ENCODE assay signal across 8 mouse cellular contexts in genomic region chr2:18041199-18041885, GRCm38 (mm10). TPM values are rescaled to one million over a fixed set of nuclear protein-coding genes. Genes with fewer than 3 reads are reported as not detected.
DNase-seq lines count a peak whose midpoint lies in the region; ATAC-seq and TF ChIP-seq lines count a peak whose summit lies in the region.

No protein-coding gene starts in this region.

- TF ChIP-seq POLR2A in lung, adult 2 months (IDR thresholded peaks at IDR 0.05; ENCODE audit: borderline replicate concordance, extremely low read depth, low read depth, low read length), result no peak

- no peak overlapping the region for H3K9ac ChIP-seq in lung, postnatal 0 days (replicated peaks; ENCODE audit: low read depth)
- H3K9ac ChIP-seq in forebrain, embryonic 13.5 days, result peak overlapping the region; percentile 88
- H3K9ac ChIP-seq in neural tube, embryonic 12.5 days, result peak overlapping the region; percentile 68

- no peaks in the 10 kb centered on the region for H3K9me3 ChIP-seq in lung, postnatal 0 days (ENCODE audit: low read length)
- no peaks in the 10 kb centered on the region for H3K9me3 ChIP-seq in forebrain, embryonic 13.5 days (replicated peaks)
- no peaks in the 10 kb centered on the region for H3K9me3 ChIP-seq in neural tube, embryonic 12.5 days

- DNase-seq in lung, postnatal 0 days (ENCODE audit: low spot score), result no peak
- DNase-seq in lung, adult 2 months, result no peak
- peak; percentile 58 for DNase-seq in kidney, postnatal 14 days
- no peak for DNase-seq in thymus, postnatal 25 days
- no peak for DNase-seq in adrenal gland, postnatal 4 days (ENCODE audit: low spot score in 2 of 2)
- DNase-seq in left cerebral cortex, adult 11 months (ENCODE audit: low spot score), result no peak

- 47% methylated on average over 14 of the region's 14 CpGs for whole genome bisulfite sequencing in lung, postnatal 0 days
- WGBS in lung, adult 2 months, result 86% methylated on average over 14 of the region's 14 CpGs
- WGBS in forebrain, embryonic 13.5 days, result 1% methylated on average over 14 of the region's 14 CpGs
- WGBS in neural tube, embryonic 12.5 days, result 2% methylated on average over 14 of the region's 14 CpGs

- peak; percentile 50 for ATAC-seq in lung, postnatal 0 days
- ATAC-seq in forebrain, embryonic 13.5 days, result peak; percentile 85
- ATAC-seq in neural tube, embryonic 12.5 days (ENCODE audit: low FRiP score, low read depth), result peak; percentile 51

- TF ChIP-seq CTCF in lung, postnatal 0 days (IDR thresholded peaks at IDR 0.05), result no peak
- no peak for TF ChIP-seq CTCF in lung, adult 2 months (IDR thresholded peaks at IDR 0.05; ENCODE audit: insufficient read depth, low read length)

- no peaks in the 10 kb centered on the region for H3K36me3 ChIP-seq in lung, postnatal 0 days (ENCODE audit: insufficient read depth, low read length)
- H3K36me3 ChIP-seq in forebrain, embryonic 13.5 days (ENCODE audit: poor library complexity, severe bottlenecking), result no peaks in the 10 kb centered on the region
- no peaks in the 10 kb centered on the region for H3K36me3 ChIP-seq in neural tube, embryonic 12.5 days

- no peak for TF ChIP-seq EP300 in lung, postnatal 0 days (IDR thresholded peaks at IDR 0.05)

- no peak overlapping the region for H3K4me3 ChIP-seq in lung, postnatal 0 days (ENCODE audit: low read depth, low read length)
- H3K4me3 ChIP-seq in lung, adult 2 months (replicated peaks; ENCODE audit: extremely low read depth, low read depth, low read length), result no peak overlapping the region
- H3K4me3 ChIP-seq in forebrain, embryonic 13.5 days, result peak overlapping the region; percentile 95
- H3K4me3 ChIP-seq in neural tube, embryonic 12.5 days, result peak overlapping the region; percentile 22

- H3K4me2 ChIP-seq in lung, postnatal 0 days (replicated peaks; ENCODE audit: low read depth, low read length), result no peak overlapping the region; the same call in 1 of the 2 replicates
- peak overlapping the region; percentile 87 for H3K4me2 ChIP-seq in forebrain, embryonic 13.5 days
- peak overlapping the region; percentile 66 for H3K4me2 ChIP-seq in neural tube, embryonic 12.5 days (replicated peaks)

- peaks cover 28% of the 10 kb centered on the region; the same call in 1 of the 2 replicates for H3K4me1 ChIP-seq in lung, postnatal 0 days (ENCODE audit: insufficient read depth, low read depth, low read length)
- no peaks in the 10 kb centered on the region; the same call in 1 of the 2 replicates for H3K4me1 ChIP-seq in lung, adult 2 months (ENCODE audit: control insufficient read depth, insufficient read depth, low read length)
- H3K4me1 ChIP-seq in forebrain, embryonic 13.5 days, result peaks cover 71% of the 10 kb centered on the region
- H3K4me1 ChIP-seq in neural tube, embryonic 12.5 days, result peaks cover 62% of the 10 kb centered on the region

- peak overlapping the region; percentile 38; the same call in 1 of the 2 replicates for H3K27ac ChIP-seq in lung, postnatal 0 days (ENCODE audit: low read length)
- H3K27ac ChIP-seq in forebrain, embryonic 13.5 days, result peak overlapping the region; percentile 98
- peak overlapping the region; percentile 69 for H3K27ac ChIP-seq in neural tube, embryonic 12.5 days

- no peaks in the 10 kb centered on the region for H3K27me3 ChIP-seq in lung, postnatal 0 days (replicated peaks; ENCODE audit: insufficient read depth, low read length)
- no peaks in the 10 kb centered on the region for H3K27me3 ChIP-seq in forebrain, embryonic 13.5 days
- no peaks in the 10 kb centered on the region for H3K27me3 ChIP-seq in neural tube, embryonic 12.5 days (replicated peaks)

RNA-seq across cellular contexts. Expression of gene A930004D18Rik, which starts 3.8 kb away (rescaled TPM):
- 11.0 and 11.3 TPM in 2 replicates for polyA plus RNA-seq in lung, postnatal 0 days (2015; fragmentation: Nextera tagmentation; extraction: Ambion mirVana)
- polyA plus RNA-seq in lung, adult 2 months (2012; rRNA removed), result 3.3 and 4.4 TPM in 2 replicates
- 16.2 and 20.3 TPM in 2 replicates for polyA plus RNA-seq in forebrain, embryonic 13.5 days (2015; fragmentation: Nextera tagmentation; extraction: Ambion mirVana)
- 17.1 and 17.6 TPM in 2 replicates for polyA plus RNA-seq in neural tube, embryonic 12.5 days (2016; fragmentation: Nextera tagmentation; extraction: Ambion mirVana)
- total RNA-seq in adrenal gland, postnatal 4 days (2021), result 1 to 10 TPM; 3.1 to 4.7 TPM

RNA-seq across cellular contexts. Expression of gene Skida1, which starts 7.5 kb away (rescaled TPM):
- polyA plus RNA-seq in lung, postnatal 0 days (2015; fragmentation: Nextera tagmentation; extraction: Ambion mirVana), result 2.5 and 3.0 TPM in 2 replicates
- 1.8 and 2.1 TPM in 2 replicates for polyA plus RNA-seq in lung, adult 2 months (2012; rRNA removed)
- polyA plus RNA-seq in forebrain, embryonic 13.5 days (2015; fragmentation: Nextera tagmentation; extraction: Ambion mirVana), result 17.2 and 17.9 TPM in 2 replicates
- 13.2 and 13.4 TPM in 2 replicates for polyA plus RNA-seq in neural tube, embryonic 12.5 days (2016; fragmentation: Nextera tagmentation; extraction: Ambion mirVana)
- 10 to 100 TPM in 1 of 2 experiments, 1 to 10 TPM in 1; 9.9 to 11.3 TPM for total RNA-seq in adrenal gland, postnatal 4 days (2021)

RNA-seq across cellular contexts. Expression of gene Mllt10, which starts 13.7 kb away (rescaled TPM):
- polyA plus RNA-seq in lung, postnatal 0 days (2015; fragmentation: Nextera tagmentation; extraction: Ambion mirVana), result 35.1 and 38.9 TPM in 2 replicates
- 27.3 and 34.7 TPM in 2 replicates for polyA plus RNA-seq in lung, adult 2 months (2012; rRNA removed)
- 73.5 and 75.3 TPM in 2 replicates for polyA plus RNA-seq in forebrain, embryonic 13.5 days (2015; fragmentation: Nextera tagmentation; extraction: Ambion mirVana)
- polyA plus RNA-seq in neural tube, embryonic 12.5 days (2016; fragmentation: Nextera tagmentation; extraction: Ambion mirVana), result 60.5 and 67.2 TPM in 2 replicates
- total RNA-seq in adrenal gland, postnatal 4 days (2021), result 10 to 100 TPM; 62.2 to 64.8 TPM

RNA-seq across cellular contexts. Expression of gene H2al2a, which starts 44.6 kb away (rescaled TPM):
- not detected in 2 replicates for polyA plus RNA-seq in lung, postnatal 0 days (2015; fragmentation: Nextera tagmentation; extraction: Ambion mirVana)
- polyA plus RNA-seq in lung, adult 2 months (2012; rRNA removed), result not detected in 2 replicates
- polyA plus RNA-seq in forebrain, embryonic 13.5 days (2015; fragmentation: Nextera tagmentation; extraction: Ambion mirVana), result not detected in 2 replicates
- polyA plus RNA-seq in neural tube, embryonic 12.5 days (2016; fragmentation: Nextera tagmentation; extraction: Ambion mirVana), result not detected in 2 replicates
- total RNA-seq in adrenal gland, postnatal 4 days (2021), result not detected

Comparison
In these comparisons a context has a peak if more than half of its experiments do, and no peak if none do; other contexts are left out.
1. H3K27ac ChIP-seq: peak in every context shown above with its lines; median percentile 98 in forebrain, embryonic 13.5 days; 69 in neural tube, embryonic 12.5 days; 38 in lung, postnatal 0 days.
2. H3K4me3 ChIP-seq: peak in forebrain, embryonic 13.5 days (single experiment) and neural tube, embryonic 12.5 days (single experiment); none in lung, postnatal 0 days (single experiment) and lung, adult 2 months (single experiment).
3. Peak in every context shown above with its lines, with median percentiles within 50 percentile points of each other: ATAC-seq.